Mouse (Mus musculus): ENCODE measurements at regions not wholly inside any gene's neighbourhood (a gene's known extent, or its start where the extent isn't known, plus 50 kb on each side); places are given as distances from the start of the nearest gene placed in this dataset.

DNA sequence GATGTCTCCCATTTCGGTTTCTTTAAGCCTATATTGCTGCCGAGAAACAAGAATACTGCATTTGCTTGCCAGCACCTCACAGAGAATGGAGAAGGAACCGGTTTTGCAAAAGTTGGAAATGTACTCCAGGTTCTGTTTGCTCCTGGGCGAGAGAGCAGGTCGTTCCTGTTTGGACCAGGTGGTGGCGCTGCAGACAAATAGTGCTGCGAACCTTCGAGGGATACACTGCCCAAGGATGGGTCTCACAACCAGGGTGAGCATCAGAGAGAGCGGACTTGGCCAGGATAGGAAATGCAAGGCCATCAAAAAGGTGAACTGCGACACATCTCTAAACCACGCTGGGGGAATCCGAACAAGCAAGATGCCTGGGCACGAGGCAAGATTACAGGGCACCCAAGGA lies 54.0 kb upstream of the Ets2 start:
- H3K4me3 ChIP-seq, result no peak overlapping the region
- TF ChIP-seq CTCF (conservative IDR thresholded peaks at IDR 0.05), result peak; percentile 95
- DNase-seq (ENCODE audit: low spot score in 2 of 2), result peak; percentile 56 to 85

DNA sequence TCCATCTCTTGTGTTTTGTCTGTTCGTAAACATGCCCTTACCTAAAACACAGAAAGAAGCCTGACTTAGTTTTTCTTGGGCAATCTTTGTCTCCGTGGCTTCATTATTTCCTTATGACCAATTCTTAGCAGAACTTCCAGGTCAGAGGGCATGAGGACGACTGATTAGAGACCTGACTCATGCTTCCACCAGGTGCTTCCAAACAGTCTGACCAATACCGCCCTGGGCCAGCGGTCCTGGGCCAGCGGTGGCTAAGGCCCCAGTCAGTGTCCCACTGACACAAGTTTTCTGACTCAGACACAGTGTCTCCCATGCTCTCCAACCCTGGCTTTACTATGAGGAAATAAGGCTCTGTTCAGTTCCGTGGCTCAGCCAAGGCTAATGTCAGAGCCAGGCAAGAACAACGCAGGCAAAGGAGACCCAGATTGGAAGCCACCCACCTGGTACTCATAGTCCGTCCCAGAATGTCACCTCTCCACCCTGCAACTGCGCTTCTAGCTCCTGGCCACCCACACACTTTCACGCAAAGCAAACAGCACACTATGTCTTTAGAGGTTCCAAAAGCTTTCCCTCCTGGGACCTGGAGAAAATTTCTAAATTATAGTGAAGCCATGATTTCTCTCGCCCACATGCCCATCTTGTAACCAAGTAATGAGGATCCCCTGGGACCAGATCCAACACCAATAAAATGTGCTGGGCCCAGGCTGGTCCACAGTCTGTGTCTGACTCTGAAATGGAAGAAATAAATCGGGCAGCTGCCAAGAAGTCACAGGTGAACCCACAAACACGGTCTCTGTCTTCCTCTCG lies 56.6 kb upstream of the Erg start:
- DNase-seq (ENCODE audit: low spot score in 2 of 2), result peak; percentile 17 to 30
- Histone ChIP-seq H3K4me3 (no peak overlapping the region), H3K27ac (no peak overlapping the region)
- TF ChIP-seq CTCF (conservative IDR thresholded peaks at IDR 0.05), result no peak

More for the DNA sequence above, 54.0 kb upstream of the Ets2 start:
- H3K27ac ChIP-seq, result no peak overlapping the region

DNA sequence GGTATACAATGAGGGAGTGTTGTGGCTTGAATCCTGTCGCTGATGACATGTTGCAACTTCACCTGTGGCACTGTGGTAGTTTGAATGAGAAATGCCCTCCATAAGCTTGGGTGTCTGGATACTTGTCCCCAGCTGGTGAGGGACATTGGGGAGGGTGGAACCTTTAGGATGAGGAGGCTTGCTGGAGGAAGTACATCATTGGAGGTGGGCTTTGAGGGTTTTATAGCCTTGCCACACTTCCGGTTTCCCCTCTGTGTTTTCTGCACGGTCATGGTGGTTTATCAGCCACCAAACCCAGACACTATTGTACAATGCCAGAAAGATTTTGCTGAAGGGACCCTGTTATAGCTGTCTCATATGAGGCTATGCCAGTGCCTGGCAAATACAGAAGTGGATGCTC lies 54.3 kb upstream of the Erg start:
- DNase-seq (ENCODE audit: low spot score in 2 of 2), result no peak
- Histone ChIP-seq H3K4me3 (no peak overlapping the region), H3K27ac (no peak overlapping the region)
- TF ChIP-seq CTCF (conservative IDR thresholded peaks at IDR 0.05), result no peak

DNA sequence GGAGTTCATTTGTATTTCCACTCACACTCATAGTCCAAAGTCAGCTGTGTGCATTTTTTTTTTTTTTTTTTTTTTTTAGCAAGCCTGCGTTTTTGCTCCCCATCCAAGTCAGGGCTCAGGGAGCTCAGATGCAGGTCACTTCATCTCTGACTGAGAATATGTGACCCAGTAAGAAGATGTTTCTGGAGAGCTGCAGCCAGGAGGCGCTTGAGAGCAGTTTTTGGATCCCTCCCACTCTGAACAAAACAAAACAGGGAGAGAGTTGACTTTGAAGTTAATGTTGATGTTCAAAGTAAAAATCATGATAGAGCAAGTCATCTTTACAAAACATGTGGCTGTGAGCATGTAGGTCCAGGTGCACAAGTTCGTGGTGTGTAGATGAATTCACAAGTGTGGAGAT lies 53.3 kb upstream of the Erg start:
- Histone ChIP-seq H3K27ac (no peak overlapping the region), H3K4me3 (no peak overlapping the region)
- DNase-seq (ENCODE audit: low spot score in 2 of 2), result no peak
- peak; percentile 47 for TF ChIP-seq CTCF (conservative IDR thresholded peaks at IDR 0.05)

DNA sequence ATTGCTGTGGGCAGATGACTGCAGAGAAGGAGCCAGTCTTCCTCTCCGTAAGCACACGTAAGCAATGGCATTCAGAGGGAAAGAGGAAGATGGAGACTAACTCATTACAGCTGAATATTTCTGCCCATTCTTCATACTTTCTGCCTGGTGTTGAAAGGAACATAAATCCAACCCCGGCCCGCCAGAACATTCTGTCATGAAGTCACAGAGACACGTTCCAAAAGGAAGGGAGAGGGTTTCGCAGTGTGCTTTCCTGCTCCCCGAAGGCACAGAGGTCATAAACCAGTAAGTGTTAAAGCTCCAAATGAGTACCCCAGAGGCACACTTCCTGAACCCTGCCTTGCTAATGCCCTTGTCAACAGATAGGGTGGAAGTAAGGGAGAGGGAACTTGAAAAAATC lies 51.5 kb upstream of the Erg start:
- Histone ChIP-seq H3K27ac (no peak overlapping the region), H3K4me3 (no peak overlapping the region)
- no peak for DNase-seq (ENCODE audit: low spot score in 2 of 2)
- TF ChIP-seq CTCF (conservative IDR thresholded peaks at IDR 0.05), result no peak

GRCm38 (mm10) chr16:95636615-95637014 lies 50.2 kb upstream of the Erg start:
- Histone ChIP-seq H3K27ac (no peak overlapping the region), H3K4me3 (no peak overlapping the region)
- DNase-seq (ENCODE audit: low spot score in 2 of 2), result no peak
- TF ChIP-seq CTCF (conservative IDR thresholded peaks at IDR 0.05), result no peak

All from layer of hippocampus, adult 2 months (tissue).